Mouse (Mus musculus): ENCODE results near the gene Tbx5. TPM values are rescaled to one million over a fixed set of nuclear protein-coding genes. Genes with fewer than 3 reads are reported as not detected.

Gene Tbx5
- polyA plus RNA-seq, 1 experiment: not detected

DNA sequence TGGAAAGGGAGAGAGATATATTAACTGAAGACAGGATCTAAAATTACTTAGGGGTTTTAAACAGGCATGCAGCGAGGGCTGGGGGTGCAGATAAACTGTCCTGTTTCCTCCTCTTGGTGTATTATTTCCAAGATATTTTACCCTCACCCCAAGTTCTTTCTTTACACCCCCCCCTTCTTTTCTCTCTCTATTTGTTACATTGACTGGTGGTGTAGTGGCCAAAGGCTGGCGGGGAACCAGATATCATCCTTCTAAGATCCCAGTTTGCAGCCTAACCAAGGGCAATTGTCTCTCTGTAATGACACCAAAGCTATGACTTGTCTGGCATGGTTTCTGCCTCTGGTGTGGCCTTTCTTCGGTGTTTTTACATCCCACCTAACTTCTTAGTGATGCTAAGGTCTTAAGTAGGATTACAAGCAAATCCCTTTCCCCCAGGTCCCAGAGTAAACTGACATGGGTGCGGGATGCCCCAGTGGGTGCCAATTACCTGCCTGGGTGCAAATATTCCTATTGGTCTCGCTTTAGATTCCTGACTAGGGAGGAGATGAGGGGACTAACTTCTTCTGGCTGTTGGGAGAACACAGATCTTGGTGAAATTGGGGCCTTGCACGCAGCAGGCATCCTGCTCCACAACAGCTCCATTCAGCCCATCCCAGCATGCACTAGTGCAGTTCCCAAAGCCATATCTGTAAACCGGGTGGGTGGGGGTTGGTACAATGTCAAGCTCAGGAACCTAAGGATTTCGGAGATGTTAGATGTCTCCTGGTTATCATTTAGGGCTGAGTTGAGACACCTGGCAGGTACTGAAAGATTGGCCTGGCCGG is 32.8 kb upstream of the Tbx5 start:
- TF ChIP-seq CTCF (IDR thresholded peaks at IDR 0.05; ENCODE audit: low read depth, low read length) (no peak), POLR2A (IDR thresholded peaks at IDR 0.05; ENCODE audit: borderline replicate concordance, low read depth, low read length) (no peak)
- H3K27ac ChIP-seq (ENCODE audit: insufficient read depth, low read depth, low read length): no peak overlapping the region
- no peaks in the 10 kb centered on the region for H3K4me1 ChIP-seq (ENCODE audit: control insufficient read depth, insufficient read depth, low read length)
- no peak overlapping the region for H3K4me3 ChIP-seq (ENCODE audit: insufficient read depth, low read length)

DNA sequence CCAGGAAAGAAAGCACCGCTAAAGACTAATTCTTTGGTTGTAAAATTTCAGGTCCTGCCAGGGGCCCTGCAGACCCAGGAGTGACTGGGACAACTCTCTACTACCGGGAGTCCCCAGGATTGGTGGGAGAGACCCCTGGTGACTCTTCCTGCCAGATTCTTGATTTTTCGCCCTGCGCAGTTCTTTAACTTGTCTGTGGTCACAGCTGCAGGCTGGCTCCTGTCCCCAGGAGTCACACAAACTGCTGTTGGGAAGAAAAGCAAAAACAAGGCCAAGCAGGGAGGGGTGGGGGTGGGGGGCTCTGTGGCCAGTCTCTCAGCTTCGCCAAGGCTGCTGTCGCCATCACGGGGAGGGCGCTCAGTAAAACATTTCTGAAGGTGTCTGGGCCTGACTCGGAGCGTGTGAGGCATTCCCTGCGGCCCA is 32.2 kb upstream of the Tbx5 start:
- no peak for TF ChIP-seq POLR2A (IDR thresholded peaks at IDR 0.05; ENCODE audit: borderline replicate concordance, low read depth, low read length)
- no peak for TF ChIP-seq CTCF (IDR thresholded peaks at IDR 0.05; ENCODE audit: low read depth, low read length)
- Histone ChIP-seq H3K4me1 (ENCODE audit: control insufficient read depth, insufficient read depth, low read length) (no peaks in the 10 kb centered on the region), H3K4me3 (ENCODE audit: insufficient read depth, low read length) (no peak overlapping the region), H3K27ac (ENCODE audit: insufficient read depth, low read depth, low read length) (no peak overlapping the region)

DNA sequence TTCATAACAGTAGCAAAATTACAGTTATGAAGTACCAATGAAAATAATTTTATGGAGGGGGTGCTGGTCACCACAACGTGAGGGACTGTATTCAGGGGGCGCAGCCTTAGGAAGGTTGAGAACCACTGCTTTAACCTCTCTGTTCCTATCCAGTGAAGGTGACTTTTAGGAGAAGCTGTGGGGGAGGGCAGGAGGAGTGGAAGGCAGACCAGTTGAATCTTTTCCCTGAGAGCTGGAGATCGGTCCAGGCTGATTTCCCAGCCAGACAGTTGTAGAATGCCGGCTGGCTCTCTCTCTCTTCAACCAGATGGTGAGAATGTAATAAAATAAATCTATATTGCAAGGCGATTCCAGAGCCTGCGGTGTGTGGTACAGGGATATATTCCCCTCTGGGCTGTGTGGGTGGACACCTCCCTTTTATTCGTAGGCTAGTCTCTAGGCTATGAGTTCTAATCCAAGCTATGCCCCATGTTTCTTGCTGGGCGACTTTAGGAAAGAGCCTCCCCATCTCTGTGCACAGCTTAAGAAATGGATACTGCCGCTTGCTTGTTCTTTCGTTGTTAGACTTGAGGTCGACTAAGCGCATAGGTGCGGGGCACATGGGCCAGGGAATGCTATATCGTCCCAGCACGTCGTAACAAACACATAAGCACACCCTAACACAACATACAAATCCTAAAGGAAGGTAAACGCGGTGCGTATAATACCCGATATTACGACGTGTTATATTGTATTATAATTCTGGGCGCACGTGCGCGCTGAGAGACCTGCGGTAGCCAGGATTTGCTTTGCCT is 29.7 kb upstream of the Tbx5 start:
- no peak for TF ChIP-seq CTCF (IDR thresholded peaks at IDR 0.05; ENCODE audit: low read depth, low read length)
- no peak for TF ChIP-seq POLR2A (IDR thresholded peaks at IDR 0.05; ENCODE audit: borderline replicate concordance, low read depth, low read length)
- Histone ChIP-seq H3K4me3 (ENCODE audit: insufficient read depth, low read length) (no peak overlapping the region), H3K4me1 (ENCODE audit: control insufficient read depth, insufficient read depth, low read length) (no peaks in the 10 kb centered on the region), H3K27ac (ENCODE audit: insufficient read depth, low read depth, low read length) (no peak overlapping the region)

DNA sequence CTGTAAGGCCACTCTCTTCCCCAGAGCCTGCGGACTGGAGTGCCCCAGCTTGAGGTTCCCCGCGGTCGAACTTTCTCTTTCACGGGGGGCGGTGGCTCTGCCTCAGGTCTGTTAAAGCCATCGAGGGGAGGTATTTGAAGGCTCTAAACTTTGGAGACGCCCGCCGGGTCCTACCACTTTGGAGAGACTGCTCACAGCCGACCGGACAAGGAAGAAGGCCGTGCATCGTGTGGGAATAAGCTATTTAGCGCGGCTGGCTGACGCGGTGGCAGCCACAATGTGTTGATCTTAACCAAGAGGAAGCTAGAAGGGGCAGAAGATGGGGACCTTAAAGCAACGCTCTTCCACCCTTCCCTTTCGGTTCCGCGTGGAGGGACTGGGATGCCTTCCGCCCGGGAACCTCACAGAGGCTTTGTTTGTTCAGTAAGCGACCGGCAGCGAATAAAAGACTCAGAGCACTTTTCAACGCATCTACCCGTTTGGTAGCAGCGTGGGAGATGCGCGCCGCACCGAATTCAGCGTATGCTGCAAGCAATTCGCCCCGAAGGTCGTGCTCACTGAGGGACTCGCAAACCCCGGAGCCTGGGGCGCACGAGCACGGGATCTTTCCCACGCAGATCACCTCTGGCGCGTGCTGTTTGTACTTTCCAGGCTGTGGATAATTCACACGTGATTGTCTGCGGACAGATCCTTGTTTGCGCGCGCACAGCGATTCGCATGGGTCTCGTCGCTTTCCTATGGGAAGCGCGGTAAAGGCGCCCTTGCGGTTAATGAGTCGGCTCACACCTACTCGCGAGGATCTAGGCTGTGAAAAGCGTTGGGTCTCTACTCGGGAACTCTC is 28.8 kb upstream of the Tbx5 start:
- no peak for TF ChIP-seq CTCF (IDR thresholded peaks at IDR 0.05; ENCODE audit: low read depth, low read length)
- no peak for TF ChIP-seq POLR2A (IDR thresholded peaks at IDR 0.05; ENCODE audit: borderline replicate concordance, low read depth, low read length)
- Histone ChIP-seq H3K4me1 (ENCODE audit: control insufficient read depth, insufficient read depth, low read length) (no peaks in the 10 kb centered on the region), H3K27ac (ENCODE audit: insufficient read depth, low read depth, low read length) (no peak overlapping the region), H3K4me3 (ENCODE audit: insufficient read depth, low read length) (no peak overlapping the region)

DNA sequence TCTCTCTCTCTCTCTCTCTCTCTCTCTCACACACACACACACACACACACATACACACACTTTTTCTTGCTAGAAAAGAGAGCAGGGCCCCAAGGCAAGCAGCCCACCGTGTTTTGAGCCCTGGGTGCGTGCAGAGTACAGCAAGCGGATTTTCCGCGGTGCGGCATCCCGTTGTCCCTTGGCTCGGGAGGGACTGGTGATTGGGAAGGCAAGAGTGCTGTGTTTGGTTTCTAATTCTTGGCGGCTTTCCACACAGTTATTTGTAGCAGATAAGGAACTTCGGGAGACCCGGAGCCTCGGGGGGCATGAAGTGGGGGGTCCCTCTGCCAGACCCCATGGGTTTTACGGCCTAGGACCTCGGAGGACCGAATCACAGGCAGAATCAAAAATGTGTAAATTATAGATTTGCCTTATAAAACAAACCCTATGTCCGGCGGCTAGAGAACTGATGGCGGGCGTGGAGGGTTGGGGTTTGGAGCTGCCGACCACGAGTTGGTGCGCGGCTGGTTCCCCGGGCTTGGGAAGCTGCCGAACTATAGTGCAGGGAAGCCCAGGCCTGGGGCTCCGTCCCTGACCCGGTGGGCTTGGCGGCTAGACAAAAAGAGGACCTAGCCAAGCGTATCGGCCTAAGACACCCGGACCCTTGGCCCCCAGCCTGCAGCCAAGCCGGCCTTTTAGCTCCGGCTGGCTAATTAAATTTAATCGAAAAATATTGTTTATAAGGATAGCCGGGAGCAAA is 28.0 kb upstream of the Tbx5 start:
- H3K4me1 ChIP-seq (ENCODE audit: control insufficient read depth, insufficient read depth, low read length): no peaks in the 10 kb centered on the region
- H3K27ac ChIP-seq (ENCODE audit: insufficient read depth, low read depth, low read length): no peak overlapping the region
- no peak for TF ChIP-seq CTCF (IDR thresholded peaks at IDR 0.05; ENCODE audit: low read depth, low read length)
- no peak for TF ChIP-seq POLR2A (IDR thresholded peaks at IDR 0.05; ENCODE audit: borderline replicate concordance, low read depth, low read length)
- H3K4me3 ChIP-seq (ENCODE audit: insufficient read depth, low read length): no peak overlapping the region

DNA sequence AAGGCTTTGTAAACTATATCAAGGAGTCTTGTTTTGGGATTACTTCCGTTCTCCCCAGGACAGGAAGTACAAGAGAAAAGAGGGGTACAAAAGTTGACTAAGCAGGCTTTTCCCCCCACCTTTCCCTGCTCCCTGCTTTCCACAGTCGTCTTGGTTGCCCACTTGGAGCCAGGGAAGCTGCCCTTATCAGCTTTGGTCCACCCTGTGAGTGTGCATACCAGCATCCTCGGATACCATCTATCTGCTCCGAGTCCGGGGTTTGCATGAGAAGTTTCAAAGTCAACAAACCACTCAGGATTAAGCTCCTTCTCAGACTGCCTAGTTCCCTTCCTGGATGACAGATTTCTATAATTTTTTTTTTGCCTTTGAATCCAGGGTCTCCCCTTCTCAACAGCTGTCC is 26.8 kb upstream of the Tbx5 start:
- Histone ChIP-seq H3K4me3 (ENCODE audit: insufficient read depth, low read length) (no peak overlapping the region), H3K4me1 (ENCODE audit: control insufficient read depth, insufficient read depth, low read length) (no peaks in the 10 kb centered on the region), H3K27ac (ENCODE audit: insufficient read depth, low read depth, low read length) (no peak overlapping the region)
- TF ChIP-seq POLR2A (IDR thresholded peaks at IDR 0.05; ENCODE audit: borderline replicate concordance, low read depth, low read length): no peak

DNA sequence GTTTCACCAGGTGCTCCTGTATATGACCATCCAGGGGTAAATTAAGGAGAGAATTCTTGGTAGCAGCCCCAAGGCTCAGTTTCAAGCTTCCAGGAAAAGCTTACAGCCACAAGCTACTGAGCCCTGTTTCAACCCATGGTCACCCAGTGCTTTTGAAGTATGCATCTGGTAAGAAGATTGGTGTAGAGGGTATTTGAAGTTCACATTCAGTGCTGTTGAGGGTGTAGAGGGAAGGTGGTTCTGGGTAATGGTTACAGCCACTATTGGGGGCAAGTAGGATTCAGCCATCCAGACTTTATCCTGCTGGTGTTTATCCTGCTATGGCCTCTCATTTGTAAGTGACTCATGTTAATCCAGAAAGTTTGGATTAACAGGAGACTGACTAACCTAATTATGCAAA is 26.0 kb upstream of the Tbx5 start:
- no peak for TF ChIP-seq POLR2A (IDR thresholded peaks at IDR 0.05; ENCODE audit: borderline replicate concordance, low read depth, low read length)
- no peak for TF ChIP-seq CTCF (IDR thresholded peaks at IDR 0.05; ENCODE audit: low read depth, low read length)
- Histone ChIP-seq H3K27ac (ENCODE audit: insufficient read depth, low read depth, low read length) (no peak overlapping the region), H3K4me3 (ENCODE audit: insufficient read depth, low read length) (no peak overlapping the region), H3K4me1 (ENCODE audit: control insufficient read depth, insufficient read depth, low read length) (no peaks in the 10 kb centered on the region)

DNA sequence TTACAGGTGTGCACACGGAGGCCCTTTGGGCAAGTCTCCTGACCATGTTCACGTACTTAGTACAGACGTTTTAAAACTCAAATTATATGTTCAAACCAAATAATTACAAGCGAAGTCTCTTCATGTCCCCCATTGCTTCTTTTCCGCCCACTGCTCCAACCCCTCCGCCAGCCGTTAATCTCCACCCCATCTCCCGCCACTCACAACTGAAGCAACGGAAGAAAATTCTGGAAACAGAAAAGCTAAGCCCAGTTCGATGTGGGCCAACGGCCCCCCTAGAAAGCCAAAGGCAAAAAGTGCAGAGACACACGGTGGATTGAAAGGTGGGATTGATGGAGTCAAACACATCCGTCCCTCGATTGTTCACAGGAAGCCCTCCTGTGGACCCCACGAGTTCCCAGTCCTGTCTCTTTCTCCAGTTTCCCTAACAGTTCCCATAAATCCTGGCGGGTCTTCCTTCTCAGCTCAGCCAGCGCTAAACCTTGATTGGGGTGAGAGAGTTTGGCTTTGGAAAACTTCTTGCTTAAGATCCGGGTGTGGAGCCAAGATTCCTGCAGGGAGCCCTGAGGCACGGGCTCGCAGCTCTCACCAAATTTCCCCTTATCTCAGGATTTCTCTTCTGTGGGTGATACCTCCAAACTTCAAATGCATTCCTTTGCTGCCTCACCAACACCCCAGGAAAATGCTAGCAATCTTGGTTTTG is 24.8 kb upstream of the Tbx5 start:
- TF ChIP-seq CTCF (IDR thresholded peaks at IDR 0.05; ENCODE audit: low read depth, low read length): no peak
- TF ChIP-seq POLR2A (IDR thresholded peaks at IDR 0.05; ENCODE audit: borderline replicate concordance, low read depth, low read length): no peak
- Histone ChIP-seq H3K4me1 (ENCODE audit: control insufficient read depth, insufficient read depth, low read length) (no peaks in the 10 kb centered on the region), H3K27ac (ENCODE audit: insufficient read depth, low read depth, low read length) (no peak overlapping the region), H3K4me3 (ENCODE audit: insufficient read depth, low read length) (no peak overlapping the region)

Measured in bone marrow macrophage, adult 2 months (primary cell).